Mouse (Mus musculus) C2C12 (cell line): ENCODE data around the gene Cisd1. TPM values are rescaled to one million over a fixed set of nuclear protein-coding genes. Genes with fewer than 3 reads are reported as not detected.

Experiments
- H3K27me3 ChIP-seq: one replicate; pipeline ENCODE4 v1.6.1; 2011; ENCODE audit not compliant: control insufficient read depth, insufficient read depth, insufficient read length
- H3K36me3 ChIP-seq: one replicate; pipeline ENCODE4 v1.6.1; 2011; ENCODE audit not compliant: control insufficient read depth, insufficient read depth
- H3K4me3 ChIP-seq: one replicate; pipeline ENCODE4 v1.5.1; 2011; ENCODE audit warnings: mild to moderate bottlenecking, control low read depth; ENCODE audit not compliant: poor library complexity, insufficient read depth, severe bottlenecking
- H3K79me2 ChIP-seq: one replicate; pipeline ENCODE4 v1.6.1; 2011; ENCODE audit not compliant: control insufficient read depth, insufficient read depth
- H3K79me3 ChIP-seq: one replicate; pipeline ENCODE4 v1.6.1; 2011; ENCODE audit warnings: low read depth, control low read depth
- H3ac ChIP-seq: one replicate; pipeline ENCODE3; 2011; ENCODE audit warnings: low read depth; ENCODE audit not compliant: control insufficient read depth, insufficient read length
- CEBPB ChIP-seq: IDR thresholded peaks from one replicate; pipeline ENCODE4 v1.6.1; 2011; ENCODE audit warnings: low read depth, mild to moderate bottlenecking, control low read depth, moderate library complexity
- CTCF ChIP-seq: IDR thresholded peaks from one replicate; pipeline ENCODE4 v1.5.1; 2011; ENCODE audit not compliant: control insufficient read depth, insufficient read depth, insufficient read length
- FOSL1 ChIP-seq: IDR thresholded peaks from one replicate; pipeline ENCODE4 v1.8.0; 2011; ENCODE audit warnings: mild to moderate bottlenecking, low read length; ENCODE audit not compliant: poor library complexity, insufficient read depth, severe bottlenecking
- MAX ChIP-seq: IDR thresholded peaks from one replicate; pipeline ENCODE4 v1.6.1; 2011; ENCODE audit warnings: mild to moderate bottlenecking, control low read depth
- MYOD1 ChIP-seq: IDR thresholded peaks from one replicate; pipeline ENCODE4 v1.6.1; 2011; ENCODE audit warnings: low read depth; ENCODE audit not compliant: control insufficient read depth, insufficient read length
- MYOG ChIP-seq: IDR thresholded peaks from one replicate; pipeline ENCODE4 v1.6.1; 2011; ENCODE audit not compliant: control insufficient read depth, insufficient read length; ENCODE audit errors: extremely low read depth
- USF1 ChIP-seq: IDR thresholded peaks from one replicate; pipeline ENCODE4 v1.6.1; 2011; ENCODE audit warnings: low read depth, mild to moderate bottlenecking, control low read depth, moderate library complexity
- polyA plus RNA-seq: library from polyadenylated mRNA; unstranded; fragments of >200 nt; fragmentation: generic; extraction: Trizol; gene quantifications from one replicate; pipeline ENCODE4 v1.2.1, GENCODE M21; 2012; ENCODE audit warnings: missing spikeins

Cisd1 gene
- polyA plus RNA-seq, 1 experiment, result 132 TPM

GRCm38 (mm10) chr10:71353850-71354249 is 9.1 kb upstream of the Cisd1 start:
- Histone ChIP-seq H3K79me2 (peaks cover 99% of the 10 kb centered on the region), H3K27me3 (no peaks in the 10 kb centered on the region), H3K79me3 (peaks cover 70% of the 10 kb centered on the region), H3ac (no peak overlapping the region), H3K4me3 (no peak overlapping the region), H3K36me3 (peaks cover 28% of the 10 kb centered on the region)
- no peak for TF ChIP-seq CTCF
- TF ChIP-seq MAX, result no peak
- no peak for TF ChIP-seq MYOD1
- no peak for TF ChIP-seq FOSL1
- TF ChIP-seq USF1, result no peak
- TF ChIP-seq MYOG, result no peak

DNA sequence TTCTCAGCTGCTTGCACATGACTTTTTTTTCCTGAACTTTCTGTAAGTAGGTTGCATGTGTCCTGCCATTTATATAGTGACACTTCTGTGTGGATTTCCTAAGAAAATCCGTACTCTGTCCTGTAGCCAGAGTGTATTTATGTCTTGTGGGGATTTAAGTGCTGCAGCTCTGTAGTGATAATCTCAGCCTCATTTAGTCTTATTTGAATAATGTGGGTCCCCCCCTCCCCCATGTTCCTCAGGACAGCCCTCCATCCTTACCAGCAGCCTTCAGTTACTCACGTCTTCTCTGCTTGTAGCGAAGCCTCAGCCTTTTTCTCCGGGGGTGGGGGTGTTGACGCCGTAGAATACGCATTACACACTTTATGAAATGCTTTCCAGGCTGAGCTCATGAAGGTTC is 6.5 kb upstream of the Cisd1 start:
- peaks cover 54% of the 10 kb centered on the region for H3K79me3 ChIP-seq
- peaks cover 19% of the 10 kb centered on the region for H3K36me3 ChIP-seq
- H3K27me3 ChIP-seq, result no peaks in the 10 kb centered on the region
- TF ChIP-seq MYOG (no peak), FOSL1 (no peak), USF1 (no peak)
- peaks cover 86% of the 10 kb centered on the region for H3K79me2 ChIP-seq
- H3ac ChIP-seq, result no peak overlapping the region
- no peak overlapping the region for H3K4me3 ChIP-seq

GRCm38 (mm10) chr10:71349290-71349689 is 4.5 kb upstream of the Cisd1 start:
- Histone ChIP-seq H3K79me3 (peaks cover 38% of the 10 kb centered on the region), H3K79me2 (peaks cover 69% of the 10 kb centered on the region), H3K36me3 (peaks cover 19% of the 10 kb centered on the region), H3ac (no peak overlapping the region), H3K27me3 (no peaks in the 10 kb centered on the region), H3K4me3 (no peak overlapping the region)
- TF ChIP-seq MYOG (no peak), CEBPB (no peak), MYOD1 (no peak)

DNA sequence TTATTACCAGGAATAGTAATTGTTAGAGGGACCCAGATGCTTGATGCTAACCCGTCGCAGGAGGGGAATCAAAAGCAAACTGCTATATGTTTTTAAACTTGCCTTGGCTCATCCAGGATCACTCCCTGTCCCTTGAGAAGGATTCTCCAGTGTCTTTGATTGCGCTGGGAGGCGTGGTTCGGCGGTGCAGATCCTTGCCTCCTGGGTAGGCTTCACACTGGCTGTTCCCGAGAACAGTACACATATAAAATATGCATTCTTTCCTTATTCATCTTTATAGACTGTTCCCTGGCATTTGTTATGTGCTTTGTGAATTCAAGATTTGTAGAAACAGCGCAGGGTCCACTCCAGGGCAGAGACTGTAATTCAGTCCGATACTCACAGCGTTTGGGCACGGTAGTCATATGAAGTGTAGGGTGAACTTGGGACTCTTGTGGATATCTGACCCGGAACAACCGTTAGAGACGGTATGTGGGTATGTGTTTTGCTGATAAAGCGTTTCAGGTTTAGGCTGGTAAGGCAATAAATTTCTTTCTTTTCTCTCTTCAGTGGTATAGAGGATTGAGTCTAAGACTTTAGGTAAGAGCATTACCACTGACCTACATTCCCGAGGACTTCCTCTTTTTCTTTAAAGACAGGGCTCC is 4.0 kb upstream of the Cisd1 start:
- Histone ChIP-seq H3K79me2 (peaks cover 69% of the 10 kb centered on the region), H3K27me3 (no peaks in the 10 kb centered on the region), H3K79me3 (peaks cover 40% of the 10 kb centered on the region), H3K4me3 (peak overlapping the region; percentile 96), H3ac (peak overlapping the region; percentile 92), H3K36me3 (peaks cover 18% of the 10 kb centered on the region)
- no peak for TF ChIP-seq MAX
- TF ChIP-seq FOSL1, result no peak
- no peak for TF ChIP-seq MYOG
- TF ChIP-seq MYOD1, result no peak
- TF ChIP-seq CEBPB, result no peak
- no peak for TF ChIP-seq CTCF
- no peak for TF ChIP-seq USF1

DNA sequence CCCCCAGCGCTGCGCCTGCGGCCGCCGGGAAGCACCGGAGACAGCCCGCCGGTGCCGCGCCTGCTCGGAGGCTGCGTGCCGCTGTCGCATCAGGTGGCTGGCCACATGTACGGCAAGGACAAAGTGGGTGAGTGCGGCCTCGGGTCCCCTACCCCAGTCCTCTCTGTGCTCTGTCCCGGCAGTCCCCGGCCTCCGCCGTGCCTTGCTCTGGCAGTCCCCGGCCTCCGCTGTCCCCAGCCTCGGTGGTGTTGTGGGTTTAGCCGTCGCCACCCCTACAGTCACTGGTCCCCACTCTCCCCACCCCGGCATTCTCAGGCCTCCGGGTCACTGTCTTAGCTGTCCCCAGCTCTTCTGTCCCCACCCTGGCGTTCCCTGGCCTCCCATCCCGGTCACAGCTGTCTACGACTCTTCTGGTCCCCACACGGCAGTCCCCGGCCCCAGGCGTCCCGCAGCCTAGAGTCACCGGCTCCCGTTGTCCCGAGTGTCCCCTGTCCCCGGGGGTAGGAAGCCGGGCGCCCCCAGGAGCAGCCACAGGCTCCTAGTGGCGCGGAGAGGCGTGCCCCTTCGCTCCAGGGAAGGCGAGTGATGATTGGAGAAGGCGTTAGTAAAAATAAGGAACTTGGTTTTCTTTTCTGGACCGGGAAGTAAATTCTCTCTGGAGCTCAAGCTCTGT is 3.3 kb upstream of the Cisd1 start:
- peaks cover 69% of the 10 kb centered on the region for H3K79me2 ChIP-seq
- TF ChIP-seq USF1, result no peak
- TF ChIP-seq MYOG, result no peak
- no peak for TF ChIP-seq FOSL1
- TF ChIP-seq CTCF, result no peak
- TF ChIP-seq MYOD1, result no peak
- TF ChIP-seq CEBPB, result no peak
- TF ChIP-seq MAX, result no peak
- peaks cover 13% of the 10 kb centered on the region for H3K36me3 ChIP-seq
- H3K4me3 ChIP-seq, result peak overlapping the region; percentile 96
- peak overlapping the region; percentile 92 for H3ac ChIP-seq
- peaks cover 44% of the 10 kb centered on the region for H3K79me3 ChIP-seq
- no peaks in the 10 kb centered on the region for H3K27me3 ChIP-seq

DNA sequence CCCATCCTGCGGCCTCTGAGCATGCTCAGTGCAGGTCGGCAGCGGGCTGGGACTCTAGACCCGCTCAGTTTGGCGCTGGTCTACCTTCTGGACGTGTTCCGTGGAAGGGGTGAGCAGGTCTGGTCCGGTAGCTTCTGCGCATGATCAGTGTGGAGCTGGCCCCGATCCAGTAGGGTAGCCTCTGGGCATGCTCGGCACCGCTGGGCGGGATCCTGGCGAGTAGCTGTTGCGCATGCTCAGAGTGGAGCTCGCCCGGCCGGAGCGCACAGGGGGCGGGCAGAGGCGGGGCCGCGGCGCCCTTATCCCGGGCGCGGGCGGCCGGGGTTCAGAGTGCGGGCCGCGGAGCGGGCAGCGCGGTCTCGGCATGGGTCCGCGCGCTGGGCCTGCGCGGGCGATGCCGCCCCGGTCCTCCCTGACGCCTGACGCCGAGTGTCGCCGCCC is 2.8 kb upstream of the Cisd1 start, which contains the start of gene Ipmk:
Gene Ipmk, plus strand, starts transcription at position 255 of the 441 bp plus-strand sequence.
- Histone ChIP-seq H3K27me3 (no peaks in the 10 kb centered on the region), H3ac (peak within 1 kb of the TSS; percentile 92), H3K79me3 (peaks cover 43% of the 10 kb centered on the region), H3K79me2 (peaks cover 69% of the 10 kb centered on the region), H3K4me3 (peak within 1 kb of the TSS; percentile 96), H3K36me3 (peaks cover 13% of the 10 kb centered on the region)
- TF ChIP-seq FOSL1 (no peak), MYOD1 (no peak), MYOG (no peak)
